Mouse (Mus musculus): Measurements from ENCODE around the gene Urah. TPM values are rescaled to one million over a fixed set of nuclear protein-coding genes. Genes with fewer than 3 reads are reported as not detected.

Gene Urah
- polyA plus RNA-seq, 1 experiment, result 3.3 TPM

DNA sequence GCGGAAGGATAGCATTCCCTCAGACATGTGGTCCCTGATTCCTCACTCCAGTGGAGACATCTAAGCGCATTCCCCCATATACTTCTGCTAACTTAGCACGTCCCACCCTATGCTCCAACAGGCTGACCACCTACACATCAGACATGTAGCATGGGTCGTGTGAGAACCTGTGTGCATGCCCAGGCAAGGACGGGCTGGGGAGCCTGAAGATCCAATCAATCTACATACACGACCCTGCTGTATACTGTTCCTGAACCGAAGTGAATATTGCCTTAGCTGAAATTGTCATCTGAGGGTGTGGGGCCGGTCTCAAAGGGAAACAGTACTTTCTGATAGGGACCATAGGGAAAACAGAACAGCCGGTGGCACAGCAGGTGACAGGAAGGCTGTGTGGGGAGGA is 20.4 kb downstream of the Urah start:
- Histone ChIP-seq H3K4me1 (ENCODE audit: control insufficient read depth, insufficient read depth, low read length) (peaks cover 6% of the 10 kb centered on the region; the same call in 1 of the 2 replicates), H3K27ac (ENCODE audit: control insufficient read depth, insufficient read depth, low read depth, low read length, poor library complexity) (no peak overlapping the region; the same call in 1 of the 2 replicates), H3K4me3 (replicated peaks; ENCODE audit: control insufficient read depth, low read depth, low read length) (peak overlapping the region; percentile 82)
- TF ChIP-seq POLR2A (IDR thresholded peaks at IDR 0.05; ENCODE audit: borderline replicate concordance, control insufficient read depth, low read depth, low read length) (no peak), CTCF (IDR thresholded peaks at IDR 0.05; ENCODE audit: control insufficient read depth, insufficient read depth, low read length) (no peak)
- 57% methylated on average over 9 of the region's 9 CpGs for WGBS

- Histone ChIP-seq H3K4me1 (ENCODE audit: control insufficient read depth, insufficient read depth, low read length) (peaks cover 6% of the 10 kb centered on the region; the same call in 1 of the 2 replicates), H3K27ac (ENCODE audit: control insufficient read depth, insufficient read depth, low read depth, low read length, poor library complexity) (peak within 1 kb of the TSS; percentile 88), H3K4me3 (replicated peaks; ENCODE audit: control insufficient read depth, low read depth, low read length) (peak within 1 kb of the TSS; percentile 82)
- no peak for TF ChIP-seq CTCF (IDR thresholded peaks at IDR 0.05; ENCODE audit: control insufficient read depth, insufficient read depth, low read length)
- TF ChIP-seq POLR2A (IDR thresholded peaks at IDR 0.05; ENCODE audit: borderline replicate concordance, control insufficient read depth, low read depth, low read length), result peak; percentile 66; the same call in 1 of the 2 replicates
- under 1% methylated on average over 51 of the region's 51 CpGs for WGBS
Observed at GRCm38 (mm10) chr7:140855860-140856784, 21.3 kb downstream of the Urah start, which contains the start of gene Gm45785. TSS of gene Gm45785 (minus strand) at chr7:140856331.

- peak within 1 kb of the TSS; percentile 82 for H3K4me3 ChIP-seq (replicated peaks; ENCODE audit: control insufficient read depth, low read depth, low read length)
- peak; percentile 72; the same call in 1 of the 2 replicates for TF ChIP-seq POLR2A (IDR thresholded peaks at IDR 0.05; ENCODE audit: borderline replicate concordance, control insufficient read depth, low read depth, low read length)
- no peak for TF ChIP-seq CTCF (IDR thresholded peaks at IDR 0.05; ENCODE audit: control insufficient read depth, insufficient read depth, low read length)
- under 1% methylated on average over 50 of the region's 50 CpGs for WGBS
- peaks cover 6% of the 10 kb centered on the region; the same call in 1 of the 2 replicates for H3K4me1 ChIP-seq (ENCODE audit: control insufficient read depth, insufficient read depth, low read length)
- H3K27ac ChIP-seq (ENCODE audit: control insufficient read depth, insufficient read depth, low read depth, low read length, poor library complexity), result peak within 1 kb of the TSS; percentile 88
Observed at GRCm38 (mm10) chr7:140856785-140857549, 22.1 kb downstream of the Urah start, which contains the start of gene Ric8a. TSS of gene Ric8a (plus strand) at chr7:140856957.

GRCm38 (mm10) chr7:140857550-140858505 is 23.0 kb downstream of the Urah start, which contains the start of gene Bet1l:
TSS of gene Bet1l (minus strand) at chr7:140857577.
- TF ChIP-seq POLR2A (IDR thresholded peaks at IDR 0.05; ENCODE audit: borderline replicate concordance, control insufficient read depth, low read depth, low read length) (no peak), CTCF (IDR thresholded peaks at IDR 0.05; ENCODE audit: control insufficient read depth, insufficient read depth, low read length) (no peak)
- H3K27ac ChIP-seq (ENCODE audit: control insufficient read depth, insufficient read depth, low read depth, low read length, poor library complexity), result peak within 1 kb of the TSS; percentile 88
- peak within 1 kb of the TSS; percentile 82 for H3K4me3 ChIP-seq (replicated peaks; ENCODE audit: control insufficient read depth, low read depth, low read length)
- H3K4me1 ChIP-seq (ENCODE audit: control insufficient read depth, insufficient read depth, low read length), result peaks cover 6% of the 10 kb centered on the region; the same call in 1 of the 2 replicates
- 12% methylated on average over 40 of the region's 40 CpGs for WGBS

- Histone ChIP-seq H3K4me1 (ENCODE audit: control insufficient read depth, insufficient read depth, low read length) (peaks cover 5% of the 10 kb centered on the region; the same call in 1 of the 2 replicates), H3K27ac (ENCODE audit: control insufficient read depth, insufficient read depth, low read depth, low read length, poor library complexity) (no peak overlapping the region), H3K4me3 (replicated peaks; ENCODE audit: control insufficient read depth, low read depth, low read length) (peak overlapping the region; percentile 82)
- WGBS, result 86% methylated on average over 8 of the region's 8 CpGs
- no peak for TF ChIP-seq POLR2A (IDR thresholded peaks at IDR 0.05; ENCODE audit: borderline replicate concordance, control insufficient read depth, low read depth, low read length)
- TF ChIP-seq CTCF (IDR thresholded peaks at IDR 0.05; ENCODE audit: control insufficient read depth, insufficient read depth, low read length), result no peak
Observed at GRCm38 (mm10) chr7:140858746-140859145, 23.9 kb downstream of the Urah start.

DNA sequence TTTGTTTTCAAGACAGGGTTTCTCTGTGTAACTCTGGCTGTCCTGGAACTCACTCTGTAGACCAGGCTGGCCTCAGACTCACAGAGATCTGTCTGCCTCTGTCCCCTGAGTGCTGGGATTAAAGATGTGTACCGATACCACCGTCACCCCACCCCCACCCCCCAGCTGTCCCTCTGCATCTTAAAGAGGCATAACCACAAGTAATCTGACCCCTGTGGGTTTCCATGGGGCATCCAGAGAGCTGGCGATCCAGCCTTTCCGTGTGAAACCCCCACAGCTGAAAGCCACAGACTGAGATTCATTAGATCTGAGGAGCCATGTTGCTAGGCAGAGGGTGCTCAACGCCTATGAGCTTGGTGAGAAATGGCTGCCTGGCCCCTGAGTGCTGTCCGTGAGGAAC is 25.2 kb downstream of the Urah start:
- TF ChIP-seq POLR2A (IDR thresholded peaks at IDR 0.05; ENCODE audit: borderline replicate concordance, control insufficient read depth, low read depth, low read length) (no peak), CTCF (IDR thresholded peaks at IDR 0.05; ENCODE audit: control insufficient read depth, insufficient read depth, low read length) (no peak)

GRCm38 (mm10) chr7:140860728-140861127 is 25.9 kb downstream of the Urah start:
- Histone ChIP-seq H3K27ac (ENCODE audit: control insufficient read depth, insufficient read depth, low read depth, low read length, poor library complexity) (no peak overlapping the region), H3K4me3 (replicated peaks; ENCODE audit: control insufficient read depth, low read depth, low read length) (no peak overlapping the region), H3K4me1 (ENCODE audit: control insufficient read depth, insufficient read depth, low read length) (peaks cover 5% of the 10 kb centered on the region; the same call in 1 of the 2 replicates)
- TF ChIP-seq CTCF (IDR thresholded peaks at IDR 0.05; ENCODE audit: control insufficient read depth, insufficient read depth, low read length) (no peak), POLR2A (IDR thresholded peaks at IDR 0.05; ENCODE audit: borderline replicate concordance, control insufficient read depth, low read depth, low read length) (no peak)
- WGBS, result 88% methylated on average over 5 of the region's 5 CpGs

More for the DNA sequence above, 25.2 kb downstream of the Urah start:
- 79% methylated on average over 6 of the region's 6 CpGs for whole genome bisulfite sequencing
- Histone ChIP-seq H3K4me3 (replicated peaks; ENCODE audit: control insufficient read depth, low read depth, low read length) (no peak overlapping the region), H3K4me1 (ENCODE audit: control insufficient read depth, insufficient read depth, low read length) (peaks cover 5% of the 10 kb centered on the region; the same call in 1 of the 2 replicates), H3K27ac (ENCODE audit: control insufficient read depth, insufficient read depth, low read depth, low read length, poor library complexity) (no peak overlapping the region)

All from bone marrow, adult 2 months (tissue).